Mouse (Mus musculus): Measurements from ENCODE around the gene Card9. TPM values are rescaled to one million over a fixed set of nuclear protein-coding genes. Genes with fewer than 3 reads are reported as not detected.

Card9 gene
- 67.0 and 199 TPM in 2 replicates for polyA plus RNA-seq (2011; ENCODE audit: insufficient read depth, insufficient read length, low replicate concordance, missing spikeins)

DNA sequence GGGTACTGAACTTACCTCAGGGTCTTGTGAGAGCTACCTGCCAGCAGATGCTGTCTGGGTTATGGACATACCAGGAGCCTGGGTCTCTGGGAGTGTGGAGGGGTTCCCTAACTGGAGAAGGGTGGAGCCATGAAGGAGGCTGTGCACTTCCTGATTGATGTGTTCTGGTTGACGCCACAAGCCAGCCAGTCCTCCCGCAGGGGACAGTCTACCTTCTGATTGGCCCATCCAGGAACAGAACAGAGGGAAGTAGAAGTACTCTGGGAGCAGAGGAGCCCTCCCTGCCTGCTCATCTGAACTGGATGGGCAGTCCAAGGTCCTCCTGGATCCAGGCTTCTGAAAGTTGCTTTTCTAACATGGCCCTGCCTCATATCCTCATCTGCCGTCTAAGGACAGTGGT is at the start of gene Card9:
Card9 (minus strand) TSS at position 147 of the 400 bp plus-strand sequence.
- WGBS = 19% methylated on average over 3 of the region's 3 CpGs
- no peak for TF ChIP-seq CTCF (IDR thresholded peaks at IDR 0.05; ENCODE audit: control insufficient read depth, insufficient read depth, low read length)
- no peak for TF ChIP-seq POLR2A (IDR thresholded peaks at IDR 0.05; ENCODE audit: borderline replicate concordance, control insufficient read depth, low read depth, low read length)
- Histone ChIP-seq H3K4me3 (replicated peaks; ENCODE audit: control insufficient read depth, low read depth, low read length) (peak within 1 kb of the TSS; percentile 77), H3K27ac (ENCODE audit: control insufficient read depth, insufficient read depth, low read depth, low read length, poor library complexity) (peak within 1 kb of the TSS; percentile 53), H3K4me1 (ENCODE audit: control insufficient read depth, insufficient read depth, low read length) (no peaks in the 10 kb centered on the region; the same call in 1 of the 2 replicates)

DNA sequence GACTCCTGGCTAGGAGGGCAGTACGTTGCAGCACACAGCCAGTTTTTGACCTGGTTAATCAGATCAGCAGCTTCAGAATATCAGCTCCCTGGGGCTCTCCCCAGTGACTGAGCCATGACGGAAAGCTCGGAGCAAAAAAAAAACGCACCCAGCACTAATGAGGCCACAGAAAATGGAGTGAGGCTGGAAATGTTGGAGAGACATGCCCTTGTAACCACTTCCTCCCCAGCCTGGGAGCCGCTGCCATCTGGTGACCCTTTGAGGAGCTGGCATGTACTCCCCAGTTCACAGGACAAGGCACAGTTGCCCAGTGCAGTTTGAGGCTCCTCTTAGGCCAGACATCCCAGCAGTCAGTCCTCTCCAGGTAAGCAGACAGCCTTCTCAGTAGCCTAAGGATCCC is 49.4 kb upstream of the Card9 start:
- H3K4me1 ChIP-seq (ENCODE audit: control insufficient read depth, insufficient read depth, low read length) = peaks cover 4% of the 10 kb centered on the region
- TF ChIP-seq POLR2A (IDR thresholded peaks at IDR 0.05; ENCODE audit: borderline replicate concordance, control insufficient read depth, low read depth, low read length) (no peak), CTCF (IDR thresholded peaks at IDR 0.05; ENCODE audit: control insufficient read depth, insufficient read depth, low read length) (no peak)
- WGBS = 66% methylated on average over 5 of the region's 5 CpGs
- no peak overlapping the region for H3K27ac ChIP-seq (ENCODE audit: control insufficient read depth, insufficient read depth, low read depth, low read length, poor library complexity)
- no peak overlapping the region for H3K4me3 ChIP-seq (replicated peaks; ENCODE audit: control insufficient read depth, low read depth, low read length)

DNA sequence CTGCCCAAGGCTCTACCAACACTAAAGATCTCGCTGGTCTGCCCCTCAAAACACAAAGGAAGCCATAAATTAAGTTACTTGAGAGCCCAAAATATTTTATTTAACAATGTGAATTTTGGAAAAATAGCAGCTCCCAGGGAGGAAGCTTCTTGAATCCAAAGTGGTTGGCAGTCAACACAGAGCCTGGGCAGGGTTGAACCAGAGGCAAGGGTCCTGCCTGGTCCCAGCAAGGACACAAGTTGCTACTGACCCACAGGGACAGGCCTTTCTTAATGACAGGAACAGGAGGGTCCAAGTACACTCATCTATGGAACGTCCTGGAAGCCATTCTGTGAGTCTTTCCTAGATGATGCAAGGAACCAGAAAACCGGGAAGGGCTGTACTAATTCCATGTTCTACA is 48.6 kb upstream of the Card9 start:
- Histone ChIP-seq H3K27ac (ENCODE audit: control insufficient read depth, insufficient read depth, low read depth, low read length, poor library complexity) (peak overlapping the region; percentile 15; the same call in 1 of the 2 replicates), H3K4me3 (replicated peaks; ENCODE audit: control insufficient read depth, low read depth, low read length) (no peak overlapping the region), H3K4me1 (ENCODE audit: control insufficient read depth, insufficient read depth, low read length) (peaks cover 4% of the 10 kb centered on the region)
- TF ChIP-seq CTCF (IDR thresholded peaks at IDR 0.05; ENCODE audit: control insufficient read depth, insufficient read depth, low read length) = no peak
- 54% methylated on average over 3 of the region's 3 CpGs for WGBS

DNA sequence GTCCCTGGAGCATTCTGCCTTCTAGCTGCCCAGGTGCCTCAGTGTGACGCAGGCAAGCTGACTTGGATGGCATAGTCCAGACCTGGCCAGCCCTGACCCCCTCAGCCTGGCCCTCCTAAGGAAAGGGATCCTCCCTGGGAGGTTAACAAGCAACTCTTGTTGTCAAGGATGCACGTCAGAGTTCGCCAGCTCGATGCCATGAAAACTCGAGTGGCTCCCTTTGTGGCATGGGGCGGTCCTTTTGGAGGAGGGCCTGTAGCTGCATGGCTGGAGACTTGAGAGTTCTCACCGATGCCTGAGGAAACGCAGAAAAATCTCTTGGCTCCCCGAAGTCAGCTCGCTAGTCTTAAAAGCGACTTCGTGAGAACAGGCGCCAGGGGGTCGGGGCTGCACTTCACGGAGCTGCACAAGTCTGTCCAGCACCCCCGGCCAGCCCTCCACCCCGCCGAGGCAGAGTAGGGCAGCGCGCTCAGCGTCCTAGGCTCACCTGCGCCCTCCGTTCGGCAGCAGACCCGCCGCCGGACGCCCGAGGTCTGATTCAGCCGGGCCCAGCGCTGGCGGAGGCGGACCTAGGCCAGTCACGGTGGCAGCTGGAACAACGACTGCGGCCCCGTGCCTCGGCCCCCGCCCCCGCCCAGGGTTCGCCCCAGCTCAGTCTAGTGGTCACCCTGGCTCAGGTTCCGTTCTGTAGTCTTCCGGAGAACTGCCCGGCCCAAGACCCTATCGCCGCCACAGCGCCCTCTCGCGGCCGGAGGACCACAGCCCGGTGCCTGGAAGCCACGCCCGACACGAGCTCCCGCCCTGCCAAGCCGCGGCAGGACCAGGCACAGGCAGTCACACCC is 48.0 kb upstream of the Card9 start, which contains the start of gene Inpp5e:
Inpp5e (minus strand) TSS at position 689 of the 842 bp plus-strand sequence.
- H3K27ac ChIP-seq (ENCODE audit: control insufficient read depth, insufficient read depth, low read depth, low read length, poor library complexity) = peak within 1 kb of the TSS; percentile 62
- 1% methylated on average over 57 of the region's 57 CpGs for WGBS
- TF ChIP-seq POLR2A (IDR thresholded peaks at IDR 0.05; ENCODE audit: borderline replicate concordance, control insufficient read depth, low read depth, low read length) (peak; percentile 68; the same call in 1 of the 2 replicates), CTCF (IDR thresholded peaks at IDR 0.05; ENCODE audit: control insufficient read depth, insufficient read depth, low read length) (peak; percentile 94)
- H3K4me3 ChIP-seq (replicated peaks; ENCODE audit: control insufficient read depth, low read depth, low read length) = peak within 1 kb of the TSS; percentile 71
- peaks cover 4% of the 10 kb centered on the region for H3K4me1 ChIP-seq (ENCODE audit: control insufficient read depth, insufficient read depth, low read length)

DNA sequence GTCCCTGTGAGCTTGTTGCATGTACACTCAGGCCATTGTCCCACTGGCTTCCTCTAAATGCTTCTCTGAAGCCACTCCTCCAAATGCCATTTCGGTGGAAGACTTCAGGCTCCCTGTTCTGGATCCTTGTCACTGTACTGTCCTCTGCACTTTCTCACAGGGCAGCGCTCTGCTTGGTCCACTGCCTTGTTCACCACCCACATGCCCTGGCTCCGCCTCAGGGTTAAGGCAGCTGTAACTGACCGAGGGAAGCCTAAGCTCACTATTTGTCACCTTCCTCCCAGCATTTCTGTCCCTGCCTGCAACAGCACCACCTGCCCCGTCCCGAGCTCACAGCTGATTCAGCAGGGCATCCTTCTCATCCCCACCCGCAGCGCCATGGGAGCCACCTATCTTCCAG is 42.6 kb upstream of the Card9 start:
- 92% methylated on average over 8 of the region's 8 CpGs for WGBS
- no peak overlapping the region for H3K27ac ChIP-seq (ENCODE audit: control insufficient read depth, insufficient read depth, low read depth, low read length, poor library complexity)
- no peak overlapping the region for H3K4me3 ChIP-seq (replicated peaks; ENCODE audit: control insufficient read depth, low read depth, low read length)
- peaks cover 3% of the 10 kb centered on the region for H3K4me1 ChIP-seq (ENCODE audit: control insufficient read depth, insufficient read depth, low read length)
- TF ChIP-seq POLR2A (IDR thresholded peaks at IDR 0.05; ENCODE audit: borderline replicate concordance, control insufficient read depth, low read depth, low read length) = no peak
- TF ChIP-seq CTCF (IDR thresholded peaks at IDR 0.05; ENCODE audit: control insufficient read depth, insufficient read depth, low read length) = no peak

DNA sequence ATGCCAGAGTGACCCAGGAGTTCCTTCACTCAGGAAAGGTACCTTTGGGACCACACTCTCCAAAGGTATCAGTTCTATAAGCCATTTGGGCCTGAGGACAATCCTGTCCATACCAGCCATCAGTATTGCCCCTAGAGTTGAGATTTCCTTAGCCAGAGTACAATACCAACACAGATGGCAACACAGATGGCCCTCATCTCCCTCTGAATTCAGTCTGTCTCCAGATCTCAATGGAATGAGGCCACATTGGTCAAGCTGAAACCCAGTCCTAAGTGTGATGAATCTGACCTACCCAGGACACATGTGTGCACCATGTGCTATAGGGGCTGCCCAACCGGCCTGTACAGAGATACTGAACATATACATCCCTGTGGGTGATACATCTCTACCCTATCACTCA is 41.5 kb upstream of the Card9 start:
- 97% methylated on average over 1 of the region's 1 CpGs for WGBS
- no peak overlapping the region for H3K27ac ChIP-seq (ENCODE audit: control insufficient read depth, insufficient read depth, low read depth, low read length, poor library complexity)
- no peaks in the 10 kb centered on the region for H3K4me1 ChIP-seq (ENCODE audit: control insufficient read depth, insufficient read depth, low read length)
- no peak overlapping the region for H3K4me3 ChIP-seq (replicated peaks; ENCODE audit: control insufficient read depth, low read depth, low read length)
- TF ChIP-seq POLR2A (IDR thresholded peaks at IDR 0.05; ENCODE audit: borderline replicate concordance, control insufficient read depth, low read depth, low read length) (no peak), CTCF (IDR thresholded peaks at IDR 0.05; ENCODE audit: control insufficient read depth, insufficient read depth, low read length) (no peak)

DNA sequence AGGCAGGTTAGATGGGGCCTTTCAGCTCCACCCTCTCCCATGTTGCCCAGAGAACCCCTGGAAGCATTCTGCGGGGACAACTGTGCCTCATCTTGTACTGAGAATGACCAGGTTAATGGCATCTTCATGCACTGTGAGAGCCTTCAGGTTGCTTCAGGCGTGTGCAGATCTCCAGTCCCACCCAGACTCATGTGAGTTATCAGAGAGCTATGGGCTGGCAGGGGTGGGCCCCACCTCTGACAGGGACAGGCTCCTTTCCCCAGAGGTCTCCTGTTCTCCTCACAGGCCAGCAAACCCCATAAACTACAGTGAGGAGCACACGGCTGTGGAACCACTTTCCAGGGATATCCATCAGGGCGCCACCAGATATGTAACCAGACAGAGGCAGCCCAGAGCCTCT is 40.3 kb upstream of the Card9 start:
- Histone ChIP-seq H3K27ac (ENCODE audit: control insufficient read depth, insufficient read depth, low read depth, low read length, poor library complexity) (no peak overlapping the region), H3K4me3 (replicated peaks; ENCODE audit: control insufficient read depth, low read depth, low read length) (no peak overlapping the region), H3K4me1 (ENCODE audit: control insufficient read depth, insufficient read depth, low read length) (no peaks in the 10 kb centered on the region)
- WGBS = 89% methylated on average over 4 of the region's 4 CpGs
- no peak for TF ChIP-seq POLR2A (IDR thresholded peaks at IDR 0.05; ENCODE audit: borderline replicate concordance, control insufficient read depth, low read depth, low read length)
- TF ChIP-seq CTCF (IDR thresholded peaks at IDR 0.05; ENCODE audit: control insufficient read depth, insufficient read depth, low read length) = no peak

DNA sequence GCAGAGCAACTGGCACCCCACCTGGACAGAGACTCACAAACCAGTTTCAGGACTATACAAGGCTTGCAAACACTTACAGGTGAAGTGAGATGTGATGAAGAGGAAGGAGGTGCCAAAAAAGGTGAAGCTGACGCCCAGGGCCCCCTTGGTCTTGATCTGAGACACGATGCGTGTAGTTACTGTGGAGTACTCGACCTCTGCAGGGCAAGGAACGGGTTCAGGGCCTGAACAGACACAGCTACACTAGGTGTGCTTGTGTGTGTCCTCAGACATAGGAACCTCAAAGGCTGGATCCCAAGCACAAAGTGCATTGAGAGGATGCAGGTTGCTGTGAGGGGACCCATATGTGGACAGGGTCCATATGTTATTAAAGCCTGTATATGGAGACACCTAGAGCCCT is 39.6 kb upstream of the Card9 start:
- no peak overlapping the region for H3K27ac ChIP-seq (ENCODE audit: control insufficient read depth, insufficient read depth, low read depth, low read length, poor library complexity)
- no peaks in the 10 kb centered on the region for H3K4me1 ChIP-seq (ENCODE audit: control insufficient read depth, insufficient read depth, low read length)
- 92% methylated on average over 5 of the region's 5 CpGs for WGBS

More for the DNA sequence above, 39.6 kb upstream of the Card9 start:
- H3K4me3 ChIP-seq (replicated peaks; ENCODE audit: control insufficient read depth, low read depth, low read length) = no peak overlapping the region
- no peak for TF ChIP-seq CTCF (IDR thresholded peaks at IDR 0.05; ENCODE audit: control insufficient read depth, insufficient read depth, low read length)
- TF ChIP-seq POLR2A (IDR thresholded peaks at IDR 0.05; ENCODE audit: borderline replicate concordance, control insufficient read depth, low read depth, low read length) = no peak
